Mouse (Mus musculus) MEL (cell line): Measurements from ENCODE around the gene Itpr1. TPM values are rescaled to one million over a fixed set of nuclear protein-coding genes. Genes with fewer than 3 reads are reported as not detected.

Experiments used
- DNase-seq: peaks from one replicate; pipeline ENCODE4 v3.0.0; 2011; ENCODE audit warnings: low read depth, low spot score
- H3K27ac ChIP-seq: 2 replicates; pipeline ENCODE4 v1.5.1; 2012; ENCODE audit warnings: low read depth, mild to moderate bottlenecking, control low read depth, low read length, moderate library complexity; ENCODE audit not compliant: control insufficient read depth
- H3K27me3 ChIP-seq, 2 experiments: fragments of 150-350 bp in 1 of 2; sonication (generic) in 1 of 2; 2 replicates each; pipeline ENCODE4 v1.6.1; 2012; ENCODE audit warnings: low read length in 2 of 2, mild to moderate bottlenecking in 2 of 2, improper control_type of control experiment in 1 of 2, moderate library complexity in 1 of 2; ENCODE audit not compliant: insufficient read depth in 2 of 2, control insufficient read depth in 1 of 2
- H3K36me3 ChIP-seq, 2 experiments: 2 replicates each; pipeline ENCODE4 v1.6.1; 2012 to 2014; ENCODE audit warnings: low read length in 2 of 2, improper control_type of control experiment in 1 of 2, inconsistent platforms in 1 of 2, mild to moderate bottlenecking in 1 of 2; ENCODE audit not compliant: insufficient read depth in 2 of 2, control insufficient read depth in 1 of 2
- H3K4me1 ChIP-seq, 2 experiments: fragments of 150-350 bp in 1 of 2; sonication (generic) in 1 of 2; 2 replicates each; pipeline ENCODE4 v1.6.1; 2012; ENCODE audit warnings: low read length in 2 of 2, improper control_type of control experiment in 1 of 2, mild to moderate bottlenecking in 1 of 2; ENCODE audit not compliant: insufficient read depth in 2 of 2, control insufficient read depth in 1 of 2
- H3K4me3 ChIP-seq, 2 experiments: fragments of 150-350 bp in 1 of 2; sonication (generic) in 1 of 2; 2 replicates each; pipeline ENCODE4 v1.5.1; 2012; ENCODE audit warnings: low read depth in 2 of 2, low read length in 2 of 2, mild to moderate bottlenecking in 2 of 2, moderate library complexity in 2 of 2, control low read depth in 1 of 2, improper control_type of control experiment in 1 of 2; ENCODE audit not compliant: control insufficient read depth in 1 of 2, insufficient read depth in 1 of 2
- H3K79me2 ChIP-seq: 2 replicates; pipeline ENCODE4 v1.6.1; 2012; ENCODE audit warnings: mild to moderate bottlenecking, low read length, moderate library complexity; ENCODE audit not compliant: control insufficient read depth, poor library complexity, insufficient read depth
- H3K9ac ChIP-seq: 2 replicates; pipeline ENCODE4 v1.6.1; 2012; ENCODE audit warnings: low read depth, mild to moderate bottlenecking, control low read depth, low read length, moderate library complexity; ENCODE audit not compliant: control insufficient read depth, poor library complexity, severe bottlenecking
- H3K9me3 ChIP-seq: fragments of 150-350 bp; sonication (generic); replicated peaks from 2 replicates; pipeline ENCODE4 v1.6.1; 2012; ENCODE audit warnings: mild to moderate bottlenecking, low read length, improper control_type of control experiment, moderate library complexity; ENCODE audit not compliant: insufficient read depth
- BHLHE40 ChIP-seq: IDR thresholded peaks from 2 replicates; pipeline ENCODE4 v1.6.1; 2012; ENCODE audit warnings: low read depth, mild to moderate bottlenecking, inconsistent platforms, low read length, improper control_type of control experiment, borderline replicate concordance
- CHD1 ChIP-seq: IDR thresholded peaks from 2 replicates; pipeline ENCODE4 v1.6.1; 2012; ENCODE audit warnings: low read depth, mild to moderate bottlenecking, inconsistent platforms, low read length, improper control_type of control experiment
- CHD2 ChIP-seq: IDR thresholded peaks from 2 replicates; pipeline ENCODE4 v1.6.1; 2011; ENCODE audit warnings: low read length, improper control_type of control experiment
- E2F4 ChIP-seq: IDR thresholded peaks from 2 replicates; pipeline ENCODE4 v1.6.1; 2011; ENCODE audit warnings: low read depth, low read length, improper control_type of control experiment, borderline replicate concordance
- ELF1 ChIP-seq: IDR thresholded peaks from 2 replicates; pipeline ENCODE4 v1.6.1; 2014; ENCODE audit warnings: low read depth, mild to moderate bottlenecking, inconsistent platforms, low read length, improper control_type of control experiment, moderate library complexity
- EP300 ChIP-seq, 2 experiments: IDR thresholded peaks; 2 replicates each; pipeline ENCODE4 v1.6.1; 2011; ENCODE audit warnings: improper control_type of control experiment in 2 of 2, low read length in 2 of 2, low read depth in 1 of 2, mild to moderate bottlenecking in 1 of 2
- GATA1 ChIP-seq: IDR thresholded peaks from 2 replicates; pipeline ENCODE4 v1.6.1; 2011; ENCODE audit warnings: low read depth, low read length, improper control_type of control experiment
- MAZ ChIP-seq: IDR thresholded peaks from 2 replicates; pipeline ENCODE4 v1.6.1; 2012; ENCODE audit warnings: low read depth, mild to moderate bottlenecking, inconsistent platforms, low read length, improper control_type of control experiment
- MEF2A ChIP-seq: IDR thresholded peaks from 2 replicates; pipeline ENCODE4 v1.6.1; 2014; ENCODE audit warnings: low read depth, mild to moderate bottlenecking, inconsistent platforms, low read length, improper control_type of control experiment; ENCODE audit not compliant: poor library complexity, insufficient replicate concordance, severe bottlenecking; ENCODE audit errors: extremely low read depth
- NELFE ChIP-seq: IDR thresholded peaks from 2 replicates; pipeline ENCODE4 v1.6.1; 2011; ENCODE audit warnings: low read depth, low read length, improper control_type of control experiment
- NRF1 ChIP-seq: IDR thresholded peaks from 2 replicates; pipeline ENCODE4 v1.6.1; 2014; ENCODE audit warnings: low read depth, mild to moderate bottlenecking, inconsistent platforms, low read length, improper control_type of control experiment, moderate library complexity; ENCODE audit not compliant: poor library complexity, insufficient read depth, severe bottlenecking
- POLR2AphosphoS2 ChIP-seq: IDR thresholded peaks from 2 replicates; pipeline ENCODE4 v1.6.1; 2011; ENCODE audit warnings: low read length, improper control_type of control experiment
- SIN3A ChIP-seq: IDR thresholded peaks from 2 replicates; pipeline ENCODE4 v1.6.1; 2012; ENCODE audit warnings: low read length, improper control_type of control experiment, inconsistent platforms
- SMC3 ChIP-seq: IDR thresholded peaks from 2 replicates; pipeline ENCODE4 v1.6.1; 2011; ENCODE audit warnings: low read depth, low read length, improper control_type of control experiment
- UBTF ChIP-seq: IDR thresholded peaks from 2 replicates; pipeline ENCODE4 v1.6.1; 2012; ENCODE audit warnings: low read depth, mild to moderate bottlenecking, inconsistent platforms, low read length, improper control_type of control experiment, moderate library complexity, borderline replicate concordance; ENCODE audit not compliant: insufficient read depth
- USF2 ChIP-seq, 2 experiments: IDR thresholded peaks; 2 replicates each; pipeline ENCODE4 v1.6.1; 2011 to 2012; ENCODE audit warnings: improper control_type of control experiment in 2 of 2, low read length in 2 of 2, borderline replicate concordance in 1 of 2, inconsistent platforms in 1 of 2, low read depth in 1 of 2, mild to moderate bottlenecking in 1 of 2; ENCODE audit not compliant: insufficient read depth in 1 of 2
- ZMIZ1 ChIP-seq: IDR thresholded peaks from 2 replicates; pipeline ENCODE4 v1.6.1; 2012; ENCODE audit warnings: low read depth, mild to moderate bottlenecking, inconsistent platforms, low read length, improper control_type of control experiment, moderate library complexity
- polyA plus RNA-seq, 2 experiments: library from polyadenylated mRNA; stranded (reverse) in 1 of 2; unstranded in 1 of 2; fragments of >175 nt in 1 of 2; fragments of >200 nt in 1 of 2; gene quantifications; 2 replicates each; pipeline versions ENCODE4 v1.2.1 to v1.2.4; 2012; ENCODE audit warnings: low replicate concordance in 2 of 2, low read depth in 1 of 2; ENCODE audit not compliant: insufficient read length in 2 of 2, insufficient read depth in 1 of 2, missing spikeins in 1 of 2
- total RNA-seq: library from RNA; depleted of rRNA; stranded (reverse); fragments of 300-350 nt; gene quantifications from 2 replicates; pipeline ENCODE4 v1.2.3, GENCODE M21; 2012

Gene Itpr1
- total and polyA plus RNA-seq, 3 experiments = 15.6 to 19.0 TPM; not detected in 1

DNA sequence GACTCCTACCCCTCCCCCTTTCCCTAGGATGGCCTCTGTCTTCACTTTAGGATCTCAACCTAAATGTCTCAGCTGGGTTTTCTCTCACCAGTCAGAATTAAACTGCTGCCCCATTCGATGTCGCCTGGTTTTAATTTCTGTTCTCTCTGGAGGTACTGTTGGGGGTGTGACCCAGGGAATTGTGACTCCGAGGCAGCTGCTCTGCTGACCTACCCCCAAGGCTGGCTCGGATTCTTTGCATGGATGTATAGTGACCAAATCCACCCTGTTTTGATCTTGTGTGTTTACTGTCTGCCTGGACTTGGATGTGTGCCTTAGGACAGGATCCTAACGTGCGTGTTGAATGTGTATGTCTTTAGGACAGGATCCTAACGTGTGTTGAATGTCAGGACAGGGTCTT is 13.3 kb downstream of the Itpr1 start:
- no peak for DNase-seq
- H3K79me2 ChIP-seq = no peaks in the 10 kb centered on the region
- no peak overlapping the region for H3K27ac ChIP-seq
- H3K4me1 ChIP-seq = no peaks in the 10 kb centered on the region
- no peak for TF ChIP-seq USF2 (IDR thresholded peaks at IDR 0.05; ENCODE audit: borderline replicate concordance in 1 of 2, insufficient read depth in 1 of 2, low read depth in 1 of 2, low read length in 2 of 2)
- TF ChIP-seq NRF1 = no peak
- TF ChIP-seq CHD2 = no peak
- no peak for TF ChIP-seq MEF2A
- no peak for TF ChIP-seq UBTF
- no peak for TF ChIP-seq BHLHE40
- H3K9me3 ChIP-seq = no peaks in the 10 kb centered on the region
- no peak overlapping the region for H3K9ac ChIP-seq
- no peak overlapping the region for H3K4me3 ChIP-seq
- no peaks in the 10 kb centered on the region for H3K27me3 ChIP-seq
- no peaks in the 10 kb centered on the region; a peak in 1 of 4 replicates for H3K36me3 ChIP-seq

DNA sequence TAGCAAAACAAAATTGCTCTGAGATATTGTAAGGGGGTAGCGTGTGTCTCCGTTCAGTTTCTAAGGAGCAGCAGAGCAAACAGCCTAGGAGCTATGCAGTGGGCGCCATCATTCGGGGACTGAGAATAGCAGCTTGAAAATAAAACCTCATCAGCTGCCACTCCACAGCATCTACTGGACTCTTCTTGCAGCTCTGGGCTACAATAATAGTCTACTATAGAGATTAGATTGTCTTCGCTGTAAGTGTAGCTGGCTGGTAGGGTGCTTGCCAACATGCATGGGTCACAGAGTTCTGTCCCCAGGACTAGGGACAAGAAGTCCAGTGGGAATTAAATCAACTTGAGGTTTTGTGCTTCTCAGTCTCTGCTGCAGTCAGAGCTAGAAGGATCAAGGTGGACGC is 14.6 kb downstream of the Itpr1 start:
- no peaks in the 10 kb centered on the region for H3K79me2 ChIP-seq
- TF ChIP-seq E2F4 (no peak), SMC3 (no peak), POLR2AphosphoS2 (no peak), NELFE (no peak), NRF1 (no peak), CHD1 (no peak), CHD2 (no peak)
- H3K27me3 ChIP-seq = no peaks in the 10 kb centered on the region
- no peaks in the 10 kb centered on the region; a peak in 1 of 4 replicates for H3K36me3 ChIP-seq
- no peak overlapping the region for H3K4me3 ChIP-seq
- H3K9ac ChIP-seq = no peak overlapping the region
- H3K9me3 ChIP-seq = no peaks in the 10 kb centered on the region
- no peaks in the 10 kb centered on the region for H3K4me1 ChIP-seq
- H3K27ac ChIP-seq = no peak overlapping the region
- DNase-seq = no peak

DNA sequence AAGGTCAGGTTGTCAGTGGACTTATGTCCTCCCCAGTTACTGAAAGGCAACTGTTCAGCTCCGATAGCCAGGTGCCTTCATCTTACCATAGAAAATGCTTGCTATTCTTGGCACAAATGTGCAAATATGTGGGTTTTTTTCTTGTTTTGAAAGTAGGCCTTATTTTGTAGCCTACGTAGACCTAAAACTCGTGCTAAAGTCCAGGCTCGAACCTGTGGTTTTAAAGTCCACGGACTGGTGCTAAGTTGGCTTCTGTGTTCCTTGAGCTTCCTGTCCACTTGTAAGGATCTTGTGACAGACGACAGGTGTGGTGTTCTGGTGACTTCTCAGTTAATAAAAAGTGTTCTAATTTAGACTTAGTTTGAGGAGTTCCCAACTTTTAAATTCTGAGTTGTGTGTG is 15.2 kb downstream of the Itpr1 start:
- H3K36me3 ChIP-seq = no peaks in the 10 kb centered on the region; a peak in 1 of 4 replicates
- no peak overlapping the region for H3K4me3 ChIP-seq
- H3K27ac ChIP-seq = no peak overlapping the region
- no peak overlapping the region for H3K9ac ChIP-seq
- TF ChIP-seq USF2 (IDR thresholded peaks at IDR 0.05; ENCODE audit: borderline replicate concordance in 1 of 2, insufficient read depth in 1 of 2, low read depth in 1 of 2, low read length in 2 of 2) (no peak), ELF1 (no peak), EP300 (IDR thresholded peaks at IDR 0.05; ENCODE audit: low read depth in 1 of 2, low read length in 2 of 2) (no peak), ZMIZ1 (no peak), MAZ (no peak), SIN3A (no peak), BHLHE40 (no peak), POLR2AphosphoS2 (no peak), GATA1 (no peak)
- TF ChIP-seq, all 39 proteins: peak for 0
- Histone ChIP-seq H3K27me3 (no peaks in the 10 kb centered on the region), H3K4me1 (no peaks in the 10 kb centered on the region), H3K79me2 (no peaks in the 10 kb centered on the region), H3K9me3 (no peaks in the 10 kb centered on the region)
- DNase-seq = no peak
